Comparison of ENCODE assay signal across 8 mouse cellular contexts in genomic region chr11:75014816-75015215, GRCm38 (mm10).
DNase-seq lines count a peak whose midpoint lies in the region; ATAC-seq lines count a peak whose summit lies in the region.

No protein-coding gene starts in this region.

- H3K4me2 ChIP-seq in kidney, embryonic 14.5 days (replicated peaks; ENCODE audit: low read depth, low read length), result no peak overlapping the region
- H3K4me2 ChIP-seq in hindbrain, embryonic 16.5 days (ENCODE audit: low read length), result no peak overlapping the region

- peak overlapping the region; percentile 86 for H3K27ac ChIP-seq in kidney, embryonic 14.5 days (ENCODE audit: low read depth, low read length)
- no peak overlapping the region; the same call in 1 of the 2 replicates for H3K27ac ChIP-seq in hindbrain, embryonic 16.5 days (ENCODE audit: low read depth, low read length)

- no peaks in the 10 kb centered on the region for H3K9me3 ChIP-seq in kidney, embryonic 14.5 days (ENCODE audit: control insufficient read depth, low read length)
- H3K9me3 ChIP-seq in hindbrain, embryonic 16.5 days (ENCODE audit: control insufficient read depth, low read length), result no peaks in the 10 kb centered on the region

- H3K9ac ChIP-seq in kidney, embryonic 14.5 days (ENCODE audit: low read depth, low read length), result no peak overlapping the region
- no peak overlapping the region for H3K9ac ChIP-seq in hindbrain, embryonic 16.5 days (ENCODE audit: low read depth, low read length)

- no peaks in the 10 kb centered on the region for H3K36me3 ChIP-seq in kidney, embryonic 14.5 days (ENCODE audit: control insufficient read depth, insufficient read depth, low read length)
- H3K36me3 ChIP-seq in hindbrain, embryonic 16.5 days (ENCODE audit: control insufficient read depth, insufficient read depth, low read length), result no peaks in the 10 kb centered on the region

- ATAC-seq in kidney, embryonic 14.5 days (ENCODE audit: low FRiP score, low TSS enrichment), result no peak
- ATAC-seq in hindbrain, embryonic 16.5 days, result peak; percentile 29; the same call in 1 of the 2 replicates
- no peak for ATAC-seq in erythroid progenitor cell, adult 5-6 weeks (replicated peaks; ENCODE audit: low FRiP score, poor library complexity, severe bottlenecking)

- H3K27me3 ChIP-seq in kidney, embryonic 14.5 days (ENCODE audit: control insufficient read depth, insufficient read depth, low read length), result no peaks in the 10 kb centered on the region
- H3K27me3 ChIP-seq in hindbrain, embryonic 16.5 days (replicated peaks; ENCODE audit: control insufficient read depth, insufficient read depth, low read length), result no peaks in the 10 kb centered on the region

- no peak for DNase-seq in kidney, adult 18-20 months
- DNase-seq in ZHBTc4 (ENCODE audit: low read depth, low spot score), result peak; percentile 7
- peak; percentile 76 to 77 for DNase-seq in cerebellum, postnatal 25 days
- no peak for DNase-seq in urinary bladder, postnatal 36 days (ENCODE audit: low spot score in 2 of 2)
- DNase-seq in adrenal gland, adult 2 months, result no peak

- no peak overlapping the region for H3K4me3 ChIP-seq in kidney, embryonic 14.5 days (ENCODE audit: low read length)
- no peak overlapping the region for H3K4me3 ChIP-seq in hindbrain, embryonic 16.5 days (ENCODE audit: low read length)

- peaks cover 24% of the 10 kb centered on the region; the same call in 1 of the 2 replicates for H3K4me1 ChIP-seq in kidney, embryonic 14.5 days (ENCODE audit: control insufficient read depth, insufficient read depth, low read length)
- H3K4me1 ChIP-seq in hindbrain, embryonic 16.5 days (ENCODE audit: control insufficient read depth, insufficient read depth, low read depth, low read length), result peaks cover 26% of the 10 kb centered on the region

- 80% methylated on average over 4 of the region's 4 CpGs for WGBS in kidney, embryonic 14.5 days
- 36% methylated on average over 4 of the region's 4 CpGs for WGBS in hindbrain, embryonic 16.5 days

Comparison
In these comparisons a context has a peak if more than half of its experiments do, and no peak if none do; other contexts are left out.
1. DNase-seq: peak in ZHBTc4 (single experiment) and cerebellum, postnatal 25 days (2 of 2); none in kidney, adult 18-20 months (single experiment), urinary bladder, postnatal 36 days (0 of 2) and adrenal gland, adult 2 months (single experiment).